Mouse (Mus musculus): Measurements from ENCODE around the gene Mindy3. TPM values are rescaled to one million over a fixed set of nuclear protein-coding genes. Genes with fewer than 3 reads are reported as not detected.
"Not testable (repeated sequence)": the region's sequence is repeated elsewhere in the genome, so short reads cannot be mapped to it uniquely, and the experiment has no call there.

Gene Mindy3
- total RNA-seq (2021), result 10 to 100 TPM; 11.9 to 12.1 TPM
- long read RNA-seq, experiment 1, partial matches to known transcripts, result 0 of 7 reads
- long read RNA-seq, experiment 1, other reads (novel, unspliced or antisense), result 5 of 7 reads
- long read RNA-seq, experiment 2, partial matches to known transcripts, result 0 of 6 reads
- long read RNA-seq, experiment 2, other reads (novel, unspliced or antisense), result 4 of 6 reads

- intact Hi-C loops (cut with DNase I; ENCODE audit: low total_unique reads), result no loop called here
Measured at GRCm38 (mm10) chr2:12419262-12419655, at the start of gene Mindy3. Gene Mindy3 (minus strand): TSS chr2:12419470.

GRCm38 (mm10) chr2:12459732-12460131, 40.5 kb upstream of the Mindy3 start:
- intact Hi-C loops (cut with DNase I; ENCODE audit: low total_unique reads), result no loop called here

More at GRCm38 (mm10) chr2:12419262-12419655, at the start of gene Mindy3:
- DNase-seq, result peak; percentile 89

GRCm38 (mm10) chr2:12450108-12450507, 30.8 kb upstream of the Mindy3 start:
- intact Hi-C loops (cut with DNase I; ENCODE audit: low total_unique reads), result no loop called here

More at GRCm38 (mm10) chr2:12459732-12460131, 40.5 kb upstream of the Mindy3 start:
- no peak for DNase-seq

GRCm38 (mm10) chr2:12440120-12440519, 20.9 kb upstream of the Mindy3 start:
- no peak for DNase-seq
- intact Hi-C loops (cut with DNase I; ENCODE audit: low total_unique reads), result no loop called here

More at GRCm38 (mm10) chr2:12450108-12450507, 30.8 kb upstream of the Mindy3 start:
- no peak for DNase-seq

- intact Hi-C loops (cut with DNase I; ENCODE audit: low total_unique reads), result no loop called here
- DNase-seq, result no peak
Measured at GRCm38 (mm10) chr2:12439543-12439942, 20.3 kb upstream of the Mindy3 start.

GRCm38 (mm10) chr2:12438181-12438580, 18.9 kb upstream of the Mindy3 start:
- intact Hi-C loops (cut with DNase I; ENCODE audit: low total_unique reads), result no loop called here
- no peak for DNase-seq

- peak; percentile 6 for DNase-seq
- intact Hi-C loops (cut with DNase I; ENCODE audit: low total_unique reads), result no loop called here
Measured at GRCm38 (mm10) chr2:12432055-12432454, 12.8 kb upstream of the Mindy3 start.

GRCm38 (mm10) chr2:12424374-12424773, 5.1 kb upstream of the Mindy3 start:
- no peak for DNase-seq
- intact Hi-C loops (cut with DNase I; ENCODE audit: low total_unique reads), result no loop called here

GRCm38 (mm10) chr2:12423426-12423825, 4.2 kb upstream of the Mindy3 start:
- intact Hi-C loops (cut with DNase I; ENCODE audit: low total_unique reads); DNase-seq: not testable (repeated sequence)

GRCm38 (mm10) chr2:12418534-12419261, 572 bp downstream of the Mindy3 start:
- intact Hi-C loops (cut with DNase I; ENCODE audit: low total_unique reads), result no loop called here
- DNase-seq, result peak; percentile 21

- DNase-seq, result no peak
- intact Hi-C loops (cut with DNase I; ENCODE audit: low total_unique reads), result no loop called here
Measured at GRCm38 (mm10) chr2:12418121-12418520, 1.1 kb downstream of the Mindy3 start.

- DNase-seq, result no peak
- intact Hi-C loops (cut with DNase I; ENCODE audit: low total_unique reads), result no loop called here
Measured at GRCm38 (mm10) chr2:12412309-12412708, 7.0 kb downstream of the Mindy3 start.

- intact Hi-C loops (cut with DNase I; ENCODE audit: low total_unique reads), result no loop called here
- DNase-seq, result no peak
Measured at GRCm38 (mm10) chr2:12411129-12411528, 8.1 kb downstream of the Mindy3 start.

- no peak for DNase-seq
- intact Hi-C loops (cut with DNase I; ENCODE audit: low total_unique reads), result no loop called here
Measured at GRCm38 (mm10) chr2:12406737-12407136, 12.5 kb downstream of the Mindy3 start.

- no peak for DNase-seq
- intact Hi-C loops (cut with DNase I; ENCODE audit: low total_unique reads), result no loop called here
Measured at GRCm38 (mm10) chr2:12402469-12402868, 16.8 kb downstream of the Mindy3 start.

GRCm38 (mm10) chr2:12401137-12401536, 18.1 kb downstream of the Mindy3 start:
- intact Hi-C loops (cut with DNase I; ENCODE audit: low total_unique reads), result no loop called here
- DNase-seq, result no peak

GRCm38 (mm10) chr2:12389028-12389427, 30.2 kb downstream of the Mindy3 start:
- intact Hi-C loops (cut with DNase I; ENCODE audit: low total_unique reads), result loop anchor here (10.0 kb wide), 1 partner anchor 84 kb away; the partner anchor contains the start of gene Itga8
- DNase-seq, result no peak

GRCm38 (mm10) chr2:12388569-12388968, 30.7 kb downstream of the Mindy3 start:
- no peak for DNase-seq
- intact Hi-C loops (cut with DNase I; ENCODE audit: low total_unique reads), result loop anchor here (10.0 kb wide), 1 partner anchor 84 kb away; the partner anchor contains the start of gene Itga8

GRCm38 (mm10) chr2:12384389-12384788, 34.9 kb downstream of the Mindy3 start:
- intact Hi-C loops (cut with DNase I; ENCODE audit: low total_unique reads), result loop anchor here (10.0 kb wide), 1 partner anchor 80 kb away; the partner anchor contains the start of gene Itga8
- DNase-seq, result no peak

- intact Hi-C loops (cut with DNase I; ENCODE audit: low total_unique reads), result loop anchor here (10.0 kb wide), 1 partner anchor 78 kb away; the partner anchor contains the start of gene Itga8
- no peak for DNase-seq
Measured at GRCm38 (mm10) chr2:12382650-12383049, 36.6 kb downstream of the Mindy3 start.

- intact Hi-C loops (cut with DNase I; ENCODE audit: low total_unique reads), result loop anchor here (10.0 kb wide), 1 partner anchor 75 kb away; the partner anchor contains the start of gene Itga8
- no peak for DNase-seq
Measured at GRCm38 (mm10) chr2:12380233-12380632, 39.0 kb downstream of the Mindy3 start.
